Mouse (Mus musculus) large intestine, adult 2 months (tissue): ENCODE data around the gene Hoxb13. TPM values are rescaled to one million over a fixed set of nuclear protein-coding genes. Genes with fewer than 3 reads are reported as not detected.
A peak's percentile ranks its signal among the peaks of the same experiment; 100 is the strongest.

Experiments used
- DNase-seq: peaks from one replicate; pipeline ENCODE4 v3.0.0-alpha.2; 2012; ENCODE audit warnings: low read depth, low spot score
- WGBS: fragments of 180-500 bp; shearing (Covaris S2); methylation state at CpG from one replicate; pipeline ENCODE4 v1.1.7; 2018; 5-methylcytosine and 5-hydroxymethylcytosine counted together
- polyA plus RNA-seq: library from polyadenylated mRNA; depleted of rRNA; stranded (reverse); fragments of >200 nt; gene quantifications from 2 replicates; pipeline ENCODE4 v1.2.3, GENCODE M21; 2012

The Hoxb13 gene
- polyA plus RNA-seq, 1 experiment, result not detected

GRCm38 (mm10) chr11:96184233-96184632 is 9.9 kb upstream of the Hoxb13 start:
- no peak for DNase-seq

GRCm38 (mm10) chr11:96187321-96187720 is 6.8 kb upstream of the Hoxb13 start:
- peak; percentile 64 for DNase-seq
- WGBS, result 11% methylated on average over 4 of the region's 4 CpGs

DNA sequence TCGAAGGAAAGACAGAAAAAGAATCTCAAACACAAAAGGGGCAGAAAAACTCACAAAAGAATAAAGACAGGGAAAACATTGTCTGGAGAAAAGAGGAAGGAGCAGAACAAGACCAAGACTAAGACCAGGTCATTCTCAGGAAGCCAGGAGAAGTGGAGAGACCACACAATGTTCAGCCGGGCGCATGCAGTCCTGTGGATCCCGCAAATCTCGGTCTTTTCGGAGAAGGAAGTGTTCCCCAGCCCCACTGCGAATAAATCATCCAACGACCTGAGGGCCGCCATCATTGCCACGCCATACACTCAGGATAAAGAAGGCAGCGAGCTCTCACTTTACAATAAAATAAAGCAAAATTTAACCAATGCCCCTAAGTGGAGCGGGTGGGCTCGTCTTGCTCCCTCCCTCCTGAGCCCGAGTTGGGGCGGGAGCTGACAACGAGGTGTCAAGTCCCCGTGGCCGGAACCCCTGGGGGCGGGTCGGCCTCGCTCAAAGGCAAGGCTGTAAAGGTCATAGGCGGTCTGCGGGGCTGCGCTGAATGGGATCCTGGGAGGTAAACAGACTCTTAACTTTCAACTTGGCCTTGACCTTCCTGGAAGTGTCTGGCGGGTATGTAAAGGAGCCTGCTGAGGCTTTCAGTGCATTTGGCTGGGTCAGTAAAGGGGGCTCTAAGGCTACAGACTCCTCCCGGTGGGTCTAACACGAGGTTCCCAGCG is 4.2 kb upstream of the Hoxb13 start:
- WGBS, result 19% methylated on average over 28 of the region's 28 CpGs
- no peak for DNase-seq

DNA sequence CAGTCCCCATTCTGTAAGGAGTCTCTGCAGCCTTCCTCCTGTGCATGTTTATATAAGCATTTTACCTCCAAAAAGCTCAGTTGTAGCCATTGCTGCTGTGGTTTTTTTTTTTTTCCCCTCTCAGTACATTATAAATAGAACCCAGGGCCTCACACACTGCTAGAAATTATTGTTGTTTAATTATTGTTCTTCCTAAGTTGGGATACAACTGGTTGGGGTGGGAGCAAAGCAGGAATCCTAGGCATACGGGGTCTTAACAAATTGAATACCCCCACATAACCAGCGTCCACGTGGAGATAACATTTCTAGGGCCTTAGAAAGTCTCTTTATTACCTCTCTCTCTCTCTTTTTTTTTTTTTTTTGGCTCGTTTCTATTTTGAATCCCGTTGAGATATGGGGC is 3.0 kb upstream of the Hoxb13 start:
- 21% methylated on average over 5 of the region's 5 CpGs for WGBS
- DNase-seq, result no peak

DNA sequence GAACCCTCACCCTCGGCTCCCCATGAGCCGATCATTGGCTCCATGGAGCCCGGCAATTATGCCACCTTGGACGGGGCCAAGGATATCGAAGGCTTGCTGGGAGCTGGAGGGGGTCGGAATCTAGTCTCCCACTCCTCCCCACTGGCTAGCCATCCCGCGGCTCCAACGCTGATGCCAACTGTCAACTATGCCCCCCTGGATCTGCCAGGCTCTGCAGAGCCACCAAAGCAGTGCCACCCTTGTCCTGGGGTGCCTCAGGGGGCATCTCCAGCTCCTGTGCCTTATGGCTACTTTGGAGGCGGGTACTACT is 240 bp downstream of the Hoxb13 start:
- 2% methylated on average over 10 of the region's 10 CpGs for WGBS
- DNase-seq, result no peak

DNA sequence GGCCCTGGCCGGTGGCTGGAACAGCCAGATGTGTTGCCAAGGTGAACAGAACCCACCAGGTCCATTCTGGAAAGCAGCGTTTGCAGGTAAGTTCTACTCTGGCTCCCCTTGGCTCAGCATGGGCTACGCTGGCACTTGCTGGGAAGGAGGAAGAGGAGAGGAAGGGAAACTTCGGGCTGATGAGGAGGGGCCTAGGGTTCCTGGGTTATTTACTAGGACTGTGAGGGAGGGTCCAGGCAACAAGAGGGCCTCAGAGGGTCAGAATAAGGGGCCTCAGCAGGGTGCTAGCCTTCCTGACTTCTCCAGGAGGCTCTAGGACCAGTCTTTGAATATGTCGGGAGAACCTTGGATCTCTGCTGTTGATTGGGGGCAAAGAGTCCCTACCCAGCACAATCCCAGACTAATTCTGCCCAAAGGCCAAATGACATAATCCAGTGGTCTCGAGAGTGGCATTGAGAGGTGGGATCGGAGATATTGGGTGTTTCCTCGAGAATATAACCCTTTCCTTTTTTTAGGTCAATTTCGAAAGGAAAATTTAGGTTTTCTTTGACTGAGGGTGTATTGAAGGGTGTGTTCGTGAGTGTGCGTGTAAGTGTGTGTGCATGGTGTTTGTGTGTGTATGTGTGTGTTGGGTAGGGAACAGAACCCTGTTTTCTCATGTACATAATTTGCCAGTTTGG is 985 bp downstream of the Hoxb13 start:
- no peak for DNase-seq
- 11% methylated on average over 11 of the region's 11 CpGs for WGBS

DNA sequence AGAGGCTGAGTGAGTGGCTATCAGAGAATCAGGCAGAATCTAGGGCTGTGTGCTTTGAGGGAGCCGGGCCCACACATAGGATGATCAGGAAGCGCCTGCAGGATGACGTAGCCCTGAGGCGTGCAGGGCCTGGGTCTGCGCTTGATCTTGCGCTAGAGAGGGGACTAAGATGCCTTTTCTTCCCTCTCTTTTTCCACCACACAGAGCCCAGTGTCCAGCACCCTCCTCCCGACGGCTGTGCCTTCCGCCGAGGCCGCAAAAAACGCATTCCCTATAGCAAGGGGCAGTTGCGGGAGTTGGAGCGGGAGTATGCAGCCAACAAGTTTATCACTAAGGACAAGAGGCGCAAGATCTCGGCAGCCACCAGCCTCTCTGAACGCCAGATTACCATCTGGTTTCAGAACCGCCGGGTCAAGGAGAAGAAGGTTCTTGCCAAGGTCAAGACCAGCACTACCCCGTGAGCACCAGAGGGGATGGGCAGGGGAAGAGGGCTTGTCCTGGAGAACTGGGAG is 1.7 kb downstream of the Hoxb13 start:
- 7% methylated on average over 20 of the region's 20 CpGs for WGBS

GRCm38 (mm10) chr11:96198642-96199041 is 4.5 kb downstream of the Hoxb13 start:
- no peak for DNase-seq
- WGBS, result 1% methylated on average over 12 of the region's 12 CpGs

More for the DNA sequence above, 1.7 kb downstream of the Hoxb13 start:
- no peak for DNase-seq

GRCm38 (mm10) chr11:96199181-96200086 is 5.3 kb downstream of the Hoxb13 start:
- WGBS, result 8% methylated on average over 22 of the region's 22 CpGs
- no peak for DNase-seq

DNA sequence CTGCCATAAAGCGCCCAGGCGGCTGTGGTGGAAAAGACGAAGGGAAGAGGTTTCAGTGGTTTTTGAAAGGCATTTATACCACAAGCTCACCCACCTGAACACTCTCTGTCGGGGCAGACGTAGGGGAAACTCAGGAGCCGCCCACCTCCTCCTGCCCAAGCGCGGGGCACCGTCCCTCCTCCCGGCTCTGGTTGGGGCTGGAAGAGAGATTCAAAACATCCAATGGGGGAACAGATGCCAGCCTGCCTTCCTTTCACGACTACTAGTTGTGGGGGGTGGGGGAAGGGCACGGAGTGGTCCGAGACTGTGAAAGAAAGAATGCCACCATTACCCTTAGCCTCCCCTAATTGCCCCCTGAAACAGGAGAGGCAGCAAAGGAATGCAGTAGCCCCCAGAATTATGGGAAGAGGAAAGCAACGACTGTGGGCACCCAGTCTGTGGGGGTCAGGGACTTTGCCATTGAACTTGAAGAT is 6.1 kb downstream of the Hoxb13 start:
- WGBS, result under 1% methylated on average over 14 of the region's 14 CpGs
- no peak for DNase-seq

GRCm38 (mm10) chr11:96201741-96202140 is 7.6 kb downstream of the Hoxb13 start:
- no peak for DNase-seq

DNA sequence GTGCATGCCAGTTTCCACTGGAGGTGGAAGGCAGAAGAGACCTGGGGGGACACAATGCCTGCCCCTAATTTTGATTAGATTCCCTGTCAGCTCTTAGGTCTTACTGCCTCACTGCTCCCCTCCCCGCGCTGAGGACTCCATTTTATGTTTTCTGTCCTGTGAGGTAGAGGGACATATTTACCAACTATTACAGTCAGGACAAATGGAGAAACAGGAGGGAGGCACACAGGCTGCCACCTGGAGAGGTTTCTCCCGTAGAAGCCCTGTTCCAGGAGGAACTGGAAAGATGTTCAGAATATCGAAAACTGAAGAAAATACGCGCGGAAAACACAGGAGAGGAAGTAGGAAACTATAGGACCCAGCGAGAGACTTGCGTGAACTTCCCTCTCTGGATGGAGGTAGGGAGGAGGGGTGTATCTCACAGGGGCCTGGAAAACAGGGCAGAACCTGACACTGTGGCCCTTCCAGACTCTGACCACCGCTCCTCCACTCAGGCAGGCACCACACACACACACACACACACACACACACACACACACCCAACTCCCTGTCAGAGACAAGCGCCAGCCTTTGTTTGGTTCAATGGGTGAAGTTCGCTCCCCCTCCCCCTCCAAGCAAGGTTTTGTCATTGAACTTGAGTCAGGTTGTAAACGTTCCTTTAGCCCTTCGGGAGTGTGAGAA is 8.4 kb downstream of the Hoxb13 start:
- WGBS, result 6% methylated on average over 14 of the region's 14 CpGs
- no peak for DNase-seq

DNA sequence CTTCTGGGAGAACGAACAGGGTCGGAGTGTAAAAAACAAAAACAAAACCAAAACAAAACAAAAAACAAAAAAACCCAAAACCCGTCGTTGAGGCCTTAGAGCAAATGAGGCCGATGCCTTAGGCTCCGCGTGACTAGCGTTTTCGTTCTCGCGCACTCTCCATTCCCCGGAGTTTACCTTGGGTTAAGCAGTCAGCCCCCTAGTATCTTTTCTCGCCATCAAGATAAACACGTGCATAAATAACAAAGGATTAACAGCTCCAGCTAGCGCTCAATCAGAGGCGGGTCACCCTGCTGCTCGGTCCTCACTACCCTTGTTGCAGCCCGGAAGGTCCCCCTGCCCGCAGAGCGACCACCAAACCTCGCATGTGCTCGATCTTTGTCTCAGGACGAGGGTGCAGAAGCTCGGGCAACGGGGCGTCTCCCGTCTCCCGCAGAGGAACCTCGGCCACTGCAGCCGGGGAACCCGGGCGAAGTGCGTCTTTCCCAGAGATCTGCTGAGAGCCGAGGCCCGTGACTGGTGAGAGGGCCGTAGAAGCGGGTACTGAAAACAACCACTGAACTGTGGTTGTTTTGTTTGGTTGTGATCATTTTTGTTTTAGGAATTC is 9.2 kb downstream of the Hoxb13 start:
- WGBS, result 3% methylated on average over 37 of the region's 37 CpGs
- no peak for DNase-seq

DNA sequence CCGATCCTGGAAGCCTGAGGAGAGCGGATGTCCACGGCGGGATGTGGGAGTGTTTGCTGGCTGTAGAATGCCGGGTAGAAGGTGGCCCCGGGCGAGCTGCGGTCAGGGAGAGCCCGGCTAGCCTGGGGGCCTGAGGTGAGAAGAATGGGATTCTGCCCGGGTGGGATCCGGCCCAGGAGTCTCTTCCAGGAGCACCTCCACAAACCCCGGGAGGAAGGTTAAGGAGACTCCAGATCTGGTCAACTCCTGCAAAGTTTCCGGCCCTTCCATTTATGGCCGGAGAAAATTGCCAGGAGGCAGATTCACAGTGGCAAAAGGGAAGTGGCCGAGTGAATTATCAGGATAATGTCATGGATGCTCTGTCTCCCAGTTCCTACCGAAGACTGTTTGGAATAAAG is 9.7 kb downstream of the Hoxb13 start:
- DNase-seq, result no peak

DNA sequence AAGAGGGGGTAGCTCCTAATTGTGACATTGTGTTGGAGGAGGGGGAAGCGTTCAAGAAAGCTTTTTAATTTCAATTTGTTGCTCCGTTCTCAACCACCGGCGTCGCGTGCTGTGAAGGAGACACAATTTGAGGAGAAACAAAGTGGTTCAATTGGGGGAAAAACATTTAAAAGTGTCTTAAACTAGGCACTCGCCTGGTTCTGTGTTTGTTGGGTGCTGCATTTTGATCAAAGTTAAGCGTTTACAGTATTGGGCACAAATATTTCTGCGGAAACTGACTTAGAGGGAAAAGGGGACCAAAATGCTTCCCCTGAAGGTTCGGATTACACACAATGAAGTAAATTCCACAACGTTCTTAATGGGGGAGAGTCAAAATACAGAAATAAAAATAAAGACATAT is 10.2 kb downstream of the Hoxb13 start:
- no peak for DNase-seq

More for the DNA sequence above, 9.7 kb downstream of the Hoxb13 start:
- 3% methylated on average over 16 of the region's 16 CpGs for WGBS

DNA sequence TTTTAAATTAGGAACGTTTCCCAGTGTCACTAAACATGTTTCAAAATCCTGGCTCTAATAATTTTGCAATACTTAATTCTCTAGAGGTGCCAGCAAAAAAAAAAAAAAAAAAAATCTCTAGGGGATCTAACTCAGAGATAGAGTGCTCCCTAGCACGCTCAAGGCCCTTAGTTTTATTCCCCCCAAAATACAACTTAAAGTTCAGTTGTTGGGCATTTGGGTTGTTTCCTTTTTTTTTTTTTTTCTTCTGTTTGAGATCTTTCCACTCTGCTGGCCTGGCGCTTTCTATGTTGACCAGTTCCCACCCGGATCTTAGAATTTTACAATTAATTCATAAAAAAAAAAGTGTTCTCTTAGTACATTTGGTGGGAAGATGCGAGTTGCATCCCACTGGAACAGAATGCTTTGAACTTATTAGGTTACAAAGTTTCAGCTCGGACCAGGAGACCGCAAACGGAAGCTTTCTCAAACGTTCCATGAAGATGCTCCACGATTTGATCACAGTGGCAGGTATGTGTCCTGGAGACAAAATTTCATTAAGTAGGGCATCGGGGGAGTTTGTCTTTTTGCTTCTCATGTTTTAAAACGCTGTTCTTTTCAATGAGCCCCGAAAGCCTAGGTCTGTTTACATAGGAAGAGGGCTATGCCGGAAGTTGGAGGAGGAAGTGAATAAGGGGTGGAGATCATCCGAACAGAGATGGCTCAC is 11.5 kb downstream of the Hoxb13 start:
- 3% methylated on average over 15 of the region's 15 CpGs for WGBS
- DNase-seq, result no peak

More for the DNA sequence above, 10.2 kb downstream of the Hoxb13 start:
- 9% methylated on average over 11 of the region's 11 CpGs for WGBS

GRCm38 (mm10) chr11:96223813-96224212 is 29.7 kb downstream of the Hoxb13 start:
- 50% methylated on average over 2 of the region's 2 CpGs for whole genome bisulfite sequencing

DNA sequence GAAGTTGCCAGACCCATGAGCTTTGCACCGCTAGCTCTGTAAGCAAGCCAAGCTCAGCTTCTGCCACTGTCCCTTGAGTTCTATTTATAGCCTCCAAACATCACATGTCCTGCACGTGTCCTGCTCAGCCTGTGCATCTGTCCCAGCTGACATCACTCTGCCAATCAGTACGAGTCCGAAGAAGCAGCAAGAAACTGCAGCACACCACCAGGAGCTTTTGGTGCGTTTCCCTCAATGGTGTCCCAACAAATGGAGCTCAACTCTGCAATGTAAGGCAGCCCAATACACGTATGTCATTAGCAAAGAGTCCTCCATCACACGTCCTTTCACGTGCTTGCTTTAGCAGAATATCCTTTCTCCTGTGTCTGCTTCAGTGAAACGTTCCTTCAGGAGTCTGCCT is 33.6 kb downstream of the Hoxb13 start:
- 75% methylated on average over 9 of the region's 9 CpGs for WGBS
- no peak for DNase-seq

More at GRCm38 (mm10) chr11:96223813-96224212, 29.7 kb downstream of the Hoxb13 start:
- DNase-seq, result no peak

- under 1% methylated on average over 12 of the region's 12 CpGs for WGBS
- peak; percentile 31 for DNase-seq
Measured at GRCm38 (mm10) chr11:96234906-96235305, 40.8 kb downstream of the Hoxb13 start.
